Mouse (Mus musculus): ENCODE measurements around the gene Trim25. TPM values are rescaled to one million over a fixed set of nuclear protein-coding genes. Genes with fewer than 3 reads are reported as not detected.

Gene Trim25
- polyA plus RNA-seq, 1 experiment, result 2.5 TPM

GRCm38 (mm10) chr11:88955217-88955969 is 43.8 kb upstream of the Trim25 start, which contains the start of gene Scpep1:
Gene Scpep1, minus strand, starts transcription at chr11:88955465.
- Histone ChIP-seq H3K27me3 (ENCODE audit: control insufficient read depth, insufficient read depth, low read length) (no peaks in the 10 kb centered on the region), H3K4me3 (replicated peaks; ENCODE audit: insufficient read depth, low read depth, low read length) (peak within 1 kb of the TSS; percentile 93), H3K4me1 (ENCODE audit: control insufficient read depth, insufficient read depth, low read length) (no peaks in the 10 kb centered on the region), H3K27ac (ENCODE audit: insufficient read depth, low read length) (no peak within 1 kb of the TSS)
- DNase-seq, result peak; percentile 95 to 98
- WGBS, result 5% methylated on average over 34 of the region's 34 CpGs
- peak; percentile 76 for TF ChIP-seq CTCF (IDR thresholded peaks at IDR 0.05; ENCODE audit: borderline replicate concordance, insufficient read depth, low read depth, low read length)
- TF ChIP-seq POLR2A (IDR thresholded peaks at IDR 0.05; ENCODE audit: borderline replicate concordance, insufficient read depth, low read length), result peak; percentile 69; the same call in 1 of the 2 replicates

DNA sequence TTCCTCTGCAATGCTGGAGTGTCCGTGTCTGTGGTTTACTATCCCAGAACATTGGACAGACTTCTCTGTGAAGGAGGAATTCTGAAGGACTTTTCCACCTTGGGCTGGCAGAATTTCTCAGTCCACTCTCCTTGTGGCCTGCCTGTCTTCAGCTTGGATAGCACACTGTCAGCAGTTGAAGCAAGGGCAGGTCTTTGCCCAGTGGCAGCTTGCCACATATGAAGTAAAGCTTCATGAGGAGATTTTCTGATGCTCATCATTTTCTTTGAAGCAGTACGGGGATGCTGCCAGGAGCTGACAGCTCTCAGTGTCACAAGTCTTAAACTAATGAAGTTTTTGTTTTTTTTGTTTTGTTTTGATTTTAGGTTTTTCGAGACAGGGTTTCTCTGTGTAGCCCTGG is 40.3 kb upstream of the Trim25 start:
- Histone ChIP-seq H3K4me3 (replicated peaks; ENCODE audit: insufficient read depth, low read depth, low read length) (no peak overlapping the region), H3K27ac (ENCODE audit: insufficient read depth, low read length) (no peak overlapping the region), H3K4me1 (ENCODE audit: control insufficient read depth, insufficient read depth, low read length) (no peaks in the 10 kb centered on the region), H3K27me3 (ENCODE audit: control insufficient read depth, insufficient read depth, low read length) (no peaks in the 10 kb centered on the region)
- no peak for TF ChIP-seq CTCF (IDR thresholded peaks at IDR 0.05; ENCODE audit: borderline replicate concordance, insufficient read depth, low read depth, low read length)
- no peak for TF ChIP-seq POLR2A (IDR thresholded peaks at IDR 0.05; ENCODE audit: borderline replicate concordance, insufficient read depth, low read length)
- DNase-seq, result no peak
- WGBS, result 63% methylated on average over 3 of the region's 3 CpGs

DNA sequence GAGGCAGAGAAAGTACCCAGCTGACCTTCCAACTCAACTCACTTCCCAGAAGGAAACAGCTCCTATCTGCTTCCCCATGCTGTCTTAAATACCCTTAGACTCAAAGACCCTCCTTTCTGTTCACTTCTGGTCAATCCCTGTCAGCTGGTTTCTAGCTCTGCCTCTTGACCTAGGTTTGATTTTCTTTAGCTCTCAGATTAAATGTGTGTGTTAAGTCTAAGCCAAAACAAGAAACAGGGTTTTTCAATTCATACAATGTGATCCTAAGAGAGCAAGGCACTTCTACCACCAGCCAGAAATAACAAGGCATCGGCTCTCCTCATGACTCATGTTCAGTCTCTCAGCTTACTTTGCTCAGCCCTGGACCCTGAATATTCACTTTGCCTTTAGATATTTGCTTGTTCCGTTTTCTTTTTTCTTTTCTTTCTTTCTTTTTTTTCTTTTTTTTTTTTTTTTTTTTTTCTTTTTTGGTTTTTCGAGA is 32.3 kb upstream of the Trim25 start, which contains the start of gene Elobl:
Elobl (minus strand) TSS at position 51 of the 481 bp plus-strand sequence.
- Histone ChIP-seq H3K27me3 (ENCODE audit: control insufficient read depth, insufficient read depth, low read length) (no peaks in the 10 kb centered on the region), H3K4me1 (ENCODE audit: control insufficient read depth, insufficient read depth, low read length) (no peaks in the 10 kb centered on the region), H3K27ac (ENCODE audit: insufficient read depth, low read length) (no peak within 1 kb of the TSS), H3K4me3 (replicated peaks; ENCODE audit: insufficient read depth, low read depth, low read length) (no peak within 1 kb of the TSS)
- DNase-seq, result no peak
- WGBS, result 71% methylated on average over 3 of the region's 3 CpGs
- TF ChIP-seq CTCF (IDR thresholded peaks at IDR 0.05; ENCODE audit: borderline replicate concordance, insufficient read depth, low read depth, low read length) (no peak), POLR2A (IDR thresholded peaks at IDR 0.05; ENCODE audit: borderline replicate concordance, insufficient read depth, low read length) (no peak)

GRCm38 (mm10) chr11:88970202-88970732 is 28.9 kb upstream of the Trim25 start, which contains the start of gene Coil:
Gene Coil, plus strand, starts transcription at chr11:88970252.
- no peak for DNase-seq
- TF ChIP-seq CTCF (IDR thresholded peaks at IDR 0.05; ENCODE audit: borderline replicate concordance, insufficient read depth, low read depth, low read length) (no peak), POLR2A (IDR thresholded peaks at IDR 0.05; ENCODE audit: borderline replicate concordance, insufficient read depth, low read length) (no peak)
- H3K4me3 ChIP-seq (replicated peaks; ENCODE audit: insufficient read depth, low read depth, low read length), result no peak within 1 kb of the TSS
- no peak within 1 kb of the TSS for H3K27ac ChIP-seq (ENCODE audit: insufficient read depth, low read length)
- no peaks in the 10 kb centered on the region for H3K27me3 ChIP-seq (ENCODE audit: control insufficient read depth, insufficient read depth, low read length)
- H3K4me1 ChIP-seq (ENCODE audit: control insufficient read depth, insufficient read depth, low read length), result no peaks in the 10 kb centered on the region
- whole genome bisulfite sequencing, result 29% methylated on average over 2 of the region's 2 CpGs

DNA sequence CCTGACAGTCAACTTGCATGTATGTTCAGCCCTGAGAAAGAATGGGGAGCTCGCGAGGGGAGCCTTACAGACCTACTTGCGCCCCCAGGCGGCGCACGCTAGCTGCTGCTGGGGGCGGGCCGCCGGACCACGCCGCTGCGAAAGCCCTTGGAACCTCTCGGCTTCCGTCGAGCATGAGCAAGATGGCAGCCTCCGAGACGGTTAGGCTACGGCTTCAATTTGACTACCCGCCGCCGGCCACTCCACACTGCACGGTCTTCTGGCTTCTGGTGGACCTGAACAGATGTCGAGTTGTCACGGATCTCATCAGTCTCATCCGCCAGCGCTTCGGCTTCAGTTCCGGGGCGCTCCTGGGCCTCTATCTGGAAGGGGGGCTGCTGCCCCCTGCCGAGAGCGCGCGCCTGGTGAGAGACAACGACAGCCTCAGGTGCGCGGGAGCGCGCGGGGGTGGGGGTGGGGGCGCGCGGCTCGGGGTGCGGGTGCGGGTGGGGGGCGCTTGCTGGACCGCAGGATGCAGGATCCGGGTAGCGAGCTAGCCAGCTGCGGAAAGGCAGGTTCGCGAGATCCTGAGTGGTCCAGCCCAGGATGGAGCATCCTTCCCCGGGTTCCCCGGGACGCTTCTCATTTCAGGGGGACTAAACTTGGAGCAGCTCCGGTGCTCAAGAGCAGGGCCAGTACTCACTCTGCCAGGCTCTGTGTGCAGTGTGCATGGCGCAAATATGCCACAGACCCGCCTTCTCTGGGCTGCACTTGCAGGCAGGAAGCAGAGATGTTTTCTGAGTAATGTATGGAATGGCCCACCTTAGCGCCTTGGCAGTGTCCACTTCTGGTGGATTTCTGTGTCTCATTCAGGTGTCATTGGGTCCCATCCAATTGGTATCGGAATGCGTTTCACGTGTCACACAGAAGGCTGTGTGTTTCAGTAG is 25.1 kb upstream of the Trim25 start:
- H3K4me1 ChIP-seq (ENCODE audit: control insufficient read depth, insufficient read depth, low read length), result no peaks in the 10 kb centered on the region; the same call in 1 of the 2 replicates
- WGBS, result under 1% methylated on average over 62 of the region's 62 CpGs
- H3K4me3 ChIP-seq (replicated peaks; ENCODE audit: insufficient read depth, low read depth, low read length), result peak overlapping the region; percentile 82
- H3K27me3 ChIP-seq (ENCODE audit: control insufficient read depth, insufficient read depth, low read length), result no peaks in the 10 kb centered on the region
- 0 out of 2 replicates have a peak overlapping the region, but pooled peaks have one; percentile 16 for H3K27ac ChIP-seq (ENCODE audit: insufficient read depth, low read length)
- DNase-seq, result peak; percentile 93 to 94
- TF ChIP-seq CTCF (IDR thresholded peaks at IDR 0.05; ENCODE audit: borderline replicate concordance, insufficient read depth, low read depth, low read length) (peak; percentile 81), POLR2A (IDR thresholded peaks at IDR 0.05; ENCODE audit: borderline replicate concordance, insufficient read depth, low read length) (peak; percentile 53; the same call in 1 of the 2 replicates)

DNA sequence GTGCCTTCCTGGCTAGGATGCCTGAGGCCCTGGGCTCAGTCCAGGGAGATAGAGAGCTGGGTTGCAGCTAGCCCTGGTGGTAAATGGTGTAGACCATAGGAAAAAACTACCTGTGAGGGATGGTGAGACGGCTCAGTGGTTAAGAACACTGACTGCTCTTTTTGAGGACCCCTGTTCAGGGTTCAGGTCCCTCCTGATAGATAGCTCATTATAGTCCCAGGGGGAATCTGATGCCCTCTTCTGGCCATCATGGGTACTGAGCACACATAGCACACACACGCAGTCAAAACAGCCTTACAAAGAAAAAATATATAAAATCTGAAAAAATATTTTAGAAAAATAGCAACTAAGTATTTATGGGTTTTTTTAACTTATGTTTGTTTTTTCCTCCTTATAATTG is 22.9 kb upstream of the Trim25 start:
- WGBS, result 93% methylated on average over 2 of the region's 2 CpGs
- TF ChIP-seq CTCF (IDR thresholded peaks at IDR 0.05; ENCODE audit: borderline replicate concordance, insufficient read depth, low read depth, low read length) (peak; percentile 34; the same call in 1 of the 2 replicates), POLR2A (IDR thresholded peaks at IDR 0.05; ENCODE audit: borderline replicate concordance, insufficient read depth, low read length) (no peak)
- DNase-seq, result no peak
- Histone ChIP-seq H3K27ac (ENCODE audit: insufficient read depth, low read length) (no peak overlapping the region), H3K4me1 (ENCODE audit: control insufficient read depth, insufficient read depth, low read length) (no peaks in the 10 kb centered on the region; the same call in 1 of the 2 replicates), H3K4me3 (replicated peaks; ENCODE audit: insufficient read depth, low read depth, low read length) (no peak overlapping the region), H3K27me3 (ENCODE audit: control insufficient read depth, insufficient read depth, low read length) (no peaks in the 10 kb centered on the region)

DNA sequence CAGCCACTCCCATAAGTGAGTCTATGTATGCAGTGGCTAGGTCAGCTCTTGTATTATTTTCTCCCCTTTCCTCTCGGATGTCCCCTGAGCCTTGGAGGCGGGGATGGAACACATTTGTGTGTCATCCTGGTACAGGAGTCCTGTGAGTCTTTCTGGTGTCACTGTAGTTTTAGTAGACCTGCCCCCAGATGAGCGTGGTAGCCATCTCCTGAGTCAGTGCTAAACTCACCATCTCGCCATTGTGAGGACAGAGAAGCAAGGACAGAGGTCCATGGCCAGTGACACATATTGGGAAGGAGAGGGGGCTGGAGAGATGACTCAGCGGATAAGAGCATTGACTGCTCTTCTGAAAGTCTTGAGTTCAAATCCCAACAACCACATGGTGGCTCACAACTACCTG is 22.0 kb upstream of the Trim25 start:
- Histone ChIP-seq H3K4me1 (ENCODE audit: control insufficient read depth, insufficient read depth, low read length) (no peaks in the 10 kb centered on the region; the same call in 1 of the 2 replicates), H3K27ac (ENCODE audit: insufficient read depth, low read length) (no peak overlapping the region), H3K4me3 (replicated peaks; ENCODE audit: insufficient read depth, low read depth, low read length) (no peak overlapping the region), H3K27me3 (ENCODE audit: control insufficient read depth, insufficient read depth, low read length) (no peaks in the 10 kb centered on the region)
- WGBS, result 93% methylated on average over 5 of the region's 5 CpGs
- DNase-seq, result no peak
- TF ChIP-seq POLR2A (IDR thresholded peaks at IDR 0.05; ENCODE audit: borderline replicate concordance, insufficient read depth, low read length) (no peak), CTCF (IDR thresholded peaks at IDR 0.05; ENCODE audit: borderline replicate concordance, insufficient read depth, low read depth, low read length) (no peak)
